Mouse (Mus musculus): ENCODE results near the gene Hkdc1. TPM values are rescaled to one million over a fixed set of nuclear protein-coding genes. Genes with fewer than 3 reads are reported as not detected.

The Hkdc1 gene
- polyA plus RNA-seq, 1 experiment from 2014 or later, result 0.18 TPM

DNA sequence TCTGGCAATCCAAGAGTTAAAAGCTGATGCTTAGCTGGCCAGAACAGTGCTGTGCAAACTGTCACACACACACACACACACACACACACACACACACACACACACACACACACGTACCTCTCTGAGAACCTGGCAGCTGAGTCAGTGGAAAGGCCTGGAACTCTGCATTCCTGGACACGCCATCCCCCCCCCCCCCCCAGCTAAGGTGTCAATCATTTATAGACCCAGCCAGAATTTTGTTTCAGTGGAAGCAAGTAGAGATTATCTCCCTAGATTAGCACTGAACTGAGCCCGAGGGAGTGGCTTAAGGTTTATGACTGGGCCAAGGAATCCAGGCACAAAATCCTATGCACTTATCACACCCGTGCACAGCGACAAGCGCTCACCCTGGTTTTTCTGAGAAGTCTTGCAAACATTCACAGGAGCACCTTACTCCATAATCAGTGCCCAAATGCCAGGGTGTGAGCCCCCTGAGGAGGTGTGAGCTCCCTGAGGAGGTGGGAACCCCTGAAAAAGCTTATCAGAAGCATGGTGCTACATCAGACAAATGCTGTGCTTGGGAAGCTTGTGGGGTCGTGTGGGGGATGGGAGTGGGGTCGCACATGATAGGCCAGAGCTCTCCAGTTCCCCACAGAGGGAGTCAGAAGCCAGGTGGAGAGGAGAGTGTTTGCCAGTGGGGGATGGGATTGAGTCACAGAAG is 9.2 kb downstream of the Hkdc1 start:
- Histone ChIP-seq H3K9me3 (ENCODE audit: control insufficient read depth, low read length) (no peaks in the 10 kb centered on the region), H3K27ac (replicated peaks in 1 of 2; ENCODE audit: control insufficient read depth in 1 of 2, insufficient read depth in 1 of 2, low read depth in 2 of 2, low read length in 2 of 2) (no peak overlapping the region), H3K9ac (ENCODE audit: low read length) (peak overlapping the region; percentile 10; the same call in 1 of the 2 replicates), H3K4me1 (ENCODE audit: control insufficient read depth in 2 of 2, insufficient read depth in 2 of 2, low read length in 2 of 2) (peaks cover 11 to 15% of the 10 kb centered on the region in 2 experiments), H3K4me2 (ENCODE audit: low read length) (no peak overlapping the region), H3K27me3 (ENCODE audit: control insufficient read depth, insufficient read depth, low read length) (peaks cover 6% of the 10 kb centered on the region; the same call in 1 of the 2 replicates), H3K36me3 (ENCODE audit: control insufficient read depth, insufficient read depth, low read length) (no peaks in the 10 kb centered on the region), H3K4me3 (ENCODE audit: control insufficient read depth in 1 of 2, insufficient read depth in 1 of 2, low read depth in 1 of 2, low read length in 2 of 2) (no peak overlapping the region)
- WGBS, result 2% methylated on average over 8 of the region's 8 CpGs
- ATAC-seq (ENCODE audit: insufficient number of reproducible peaks, insufficient read depth, low FRiP score, low read depth), result no peak

DNA sequence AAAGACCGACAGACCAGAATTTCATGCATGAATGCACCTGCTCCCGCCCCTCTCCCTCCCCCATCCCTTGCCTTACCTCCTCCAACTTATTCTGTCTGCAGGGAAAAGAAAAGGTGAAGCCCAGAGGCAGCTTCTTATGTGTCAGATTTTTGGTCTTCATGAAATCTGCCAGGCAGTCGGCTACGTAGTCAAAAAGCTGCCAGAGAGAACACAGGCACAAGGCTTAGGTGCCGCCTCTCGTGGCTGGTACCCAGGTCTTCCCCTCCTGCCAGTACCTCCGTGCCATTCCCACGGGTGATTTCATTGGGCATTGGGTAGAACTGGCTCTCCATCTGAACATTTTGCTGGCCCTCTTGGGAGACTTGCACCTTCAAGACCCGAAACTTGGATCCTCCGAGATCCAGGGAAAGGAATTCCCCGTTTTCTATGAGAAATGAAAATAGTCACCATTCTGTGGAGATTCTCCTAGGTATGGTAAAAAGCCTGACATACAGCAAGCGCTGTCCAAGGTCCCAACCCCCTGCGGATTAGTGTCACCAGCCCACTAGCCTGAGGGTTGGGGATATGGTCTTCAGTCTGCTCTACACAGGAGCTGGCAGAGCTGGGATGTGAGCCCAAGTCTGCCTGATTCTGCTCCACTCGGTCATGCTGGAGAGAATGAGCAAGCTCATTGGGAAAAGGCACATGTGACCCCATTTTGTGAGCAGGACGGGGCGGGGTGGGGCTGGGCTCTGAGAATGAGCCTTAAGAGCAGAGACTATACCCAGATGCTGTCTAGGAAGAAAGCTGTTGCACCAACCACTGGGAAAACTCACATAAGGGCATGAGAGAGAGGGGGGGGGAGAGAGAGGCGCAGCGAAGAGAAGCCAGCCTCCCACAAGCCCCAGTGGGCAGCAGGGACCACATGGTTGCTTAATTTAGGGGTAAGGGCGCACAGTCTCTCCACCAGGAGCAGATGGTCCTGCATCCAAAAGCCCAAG is 10.6 kb downstream of the Hkdc1 start:
- Histone ChIP-seq H3K4me1 (ENCODE audit: control insufficient read depth in 2 of 2, insufficient read depth in 2 of 2, low read length in 2 of 2) (peaks cover 11 to 15% of the 10 kb centered on the region in 2 experiments), H3K4me3 (ENCODE audit: control insufficient read depth in 1 of 2, insufficient read depth in 1 of 2, low read depth in 1 of 2, low read length in 2 of 2) (no peak overlapping the region), H3K27me3 (ENCODE audit: control insufficient read depth, insufficient read depth, low read length) (peaks cover 6% of the 10 kb centered on the region; the same call in 1 of the 2 replicates), H3K27ac (replicated peaks in 1 of 2; ENCODE audit: control insufficient read depth in 1 of 2, insufficient read depth in 1 of 2, low read depth in 2 of 2, low read length in 2 of 2) (no peak overlapping the region), H3K9ac (ENCODE audit: low read length) (no peak overlapping the region), H3K36me3 (ENCODE audit: control insufficient read depth, insufficient read depth, low read length) (no peaks in the 10 kb centered on the region), H3K4me2 (ENCODE audit: low read length) (no peak overlapping the region), H3K9me3 (ENCODE audit: control insufficient read depth, low read length) (no peaks in the 10 kb centered on the region)
- no peak for ATAC-seq (ENCODE audit: insufficient number of reproducible peaks, insufficient read depth, low FRiP score, low read depth)
- 66% methylated on average over 19 of the region's 19 CpGs for WGBS

GRCm38 (mm10) chr10:62410943-62411342 is 11.3 kb downstream of the Hkdc1 start:
- no peak overlapping the region for H3K4me3 ChIP-seq (ENCODE audit: control insufficient read depth in 1 of 2, insufficient read depth in 1 of 2, low read depth in 1 of 2, low read length in 2 of 2)
- no peak for ATAC-seq (ENCODE audit: insufficient number of reproducible peaks, insufficient read depth, low FRiP score, low read depth)
- H3K4me2 ChIP-seq (ENCODE audit: low read length), result no peak overlapping the region
- WGBS, result 11% methylated on average over 5 of the region's 5 CpGs
- H3K36me3 ChIP-seq (ENCODE audit: control insufficient read depth, insufficient read depth, low read length), result no peaks in the 10 kb centered on the region
- no peaks in the 10 kb centered on the region for H3K9me3 ChIP-seq (ENCODE audit: control insufficient read depth, low read length)
- H3K27ac ChIP-seq (replicated peaks in 1 of 2; ENCODE audit: control insufficient read depth in 1 of 2, insufficient read depth in 1 of 2, low read depth in 2 of 2, low read length in 2 of 2), result no peak overlapping the region
- H3K9ac ChIP-seq (ENCODE audit: low read length), result no peak overlapping the region
- H3K27me3 ChIP-seq (ENCODE audit: control insufficient read depth, insufficient read depth, low read length), result peaks cover 6% of the 10 kb centered on the region; the same call in 1 of the 2 replicates
- H3K4me1 ChIP-seq (ENCODE audit: control insufficient read depth in 2 of 2, insufficient read depth in 2 of 2, low read length in 2 of 2), result peaks cover 11 to 15% of the 10 kb centered on the region in 2 experiments

GRCm38 (mm10) chr10:62404901-62405300 is 17.4 kb downstream of the Hkdc1 start:
- Histone ChIP-seq H3K36me3 (ENCODE audit: control insufficient read depth, insufficient read depth, low read length) (no peaks in the 10 kb centered on the region), H3K4me2 (ENCODE audit: low read length) (peak overlapping the region; percentile 46), H3K9me3 (ENCODE audit: control insufficient read depth, low read length) (no peaks in the 10 kb centered on the region), H3K9ac (ENCODE audit: low read length) (no peak overlapping the region), H3K4me3 (ENCODE audit: control insufficient read depth in 1 of 2, insufficient read depth in 1 of 2, low read depth in 1 of 2, low read length in 2 of 2) (no peak overlapping the region), H3K4me1 (ENCODE audit: control insufficient read depth in 2 of 2, insufficient read depth in 2 of 2, low read length in 2 of 2) (no peaks in the 10 kb centered on the region), H3K27me3 (ENCODE audit: control insufficient read depth, insufficient read depth, low read length) (peaks cover 12% of the 10 kb centered on the region; the same call in 1 of the 2 replicates), H3K27ac (replicated peaks in 1 of 2; ENCODE audit: control insufficient read depth in 1 of 2, insufficient read depth in 1 of 2, low read depth in 2 of 2, low read length in 2 of 2) (no peak overlapping the region)
- WGBS, result 43% methylated on average over 14 of the region's 14 CpGs
- no peak for ATAC-seq (ENCODE audit: insufficient number of reproducible peaks, insufficient read depth, low FRiP score, low read depth)

- WGBS, result 78% methylated on average over 19 of the region's 19 CpGs
- H3K4me2 ChIP-seq (ENCODE audit: low read length), result no peak overlapping the region
- no peaks in the 10 kb centered on the region for H3K4me1 ChIP-seq (ENCODE audit: control insufficient read depth in 2 of 2, insufficient read depth in 2 of 2, low read length in 2 of 2)
- H3K27ac ChIP-seq (replicated peaks in 1 of 2; ENCODE audit: control insufficient read depth in 1 of 2, insufficient read depth in 1 of 2, low read depth in 2 of 2, low read length in 2 of 2), result no peak overlapping the region
- no peak overlapping the region for H3K9ac ChIP-seq (ENCODE audit: low read length)
- no peak for ATAC-seq (ENCODE audit: insufficient number of reproducible peaks, insufficient read depth, low FRiP score, low read depth)
- no peak overlapping the region for H3K4me3 ChIP-seq (ENCODE audit: control insufficient read depth in 1 of 2, insufficient read depth in 1 of 2, low read depth in 1 of 2, low read length in 2 of 2)
- H3K36me3 ChIP-seq (ENCODE audit: control insufficient read depth, insufficient read depth, low read length), result no peaks in the 10 kb centered on the region
- H3K9me3 ChIP-seq (ENCODE audit: control insufficient read depth, low read length), result no peaks in the 10 kb centered on the region
- 0 out of 2 replicates have a peak, but pooled peaks cover 6% of the 10 kb centered on the region for H3K27me3 ChIP-seq (ENCODE audit: control insufficient read depth, insufficient read depth, low read length)
These were observed 20.6 kb downstream of the Hkdc1 start for GRCm38 (mm10) chr10:62401641-62402111.

GRCm38 (mm10) chr10:62383011-62383410 is 39.3 kb downstream of the Hkdc1 start:
- Histone ChIP-seq H3K9ac (ENCODE audit: low read length) (no peak overlapping the region), H3K9me3 (ENCODE audit: control insufficient read depth, low read length) (no peaks in the 10 kb centered on the region), H3K4me2 (ENCODE audit: low read length) (no peak overlapping the region), H3K4me1 (ENCODE audit: control insufficient read depth in 2 of 2, insufficient read depth in 2 of 2, low read length in 2 of 2) (no peaks in the 10 kb centered on the region), H3K36me3 (ENCODE audit: control insufficient read depth, insufficient read depth, low read length) (no peaks in the 10 kb centered on the region), H3K4me3 (ENCODE audit: control insufficient read depth in 1 of 2, insufficient read depth in 1 of 2, low read depth in 1 of 2, low read length in 2 of 2) (no peak overlapping the region), H3K27me3 (ENCODE audit: control insufficient read depth, insufficient read depth, low read length) (no peaks in the 10 kb centered on the region), H3K27ac (replicated peaks in 1 of 2; ENCODE audit: control insufficient read depth in 1 of 2, insufficient read depth in 1 of 2, low read depth in 2 of 2, low read length in 2 of 2) (no peak overlapping the region)
- 76% methylated on average over 3 of the region's 3 CpGs for WGBS
- ATAC-seq (ENCODE audit: insufficient number of reproducible peaks, insufficient read depth, low FRiP score, low read depth), result no peak

- no peak overlapping the region for H3K9ac ChIP-seq (ENCODE audit: low read length)
- H3K36me3 ChIP-seq (ENCODE audit: control insufficient read depth, insufficient read depth, low read length), result no peaks in the 10 kb centered on the region
- H3K27me3 ChIP-seq (ENCODE audit: control insufficient read depth, insufficient read depth, low read length), result no peaks in the 10 kb centered on the region
- H3K4me3 ChIP-seq (ENCODE audit: control insufficient read depth in 1 of 2, insufficient read depth in 1 of 2, low read depth in 1 of 2, low read length in 2 of 2), result no peak overlapping the region
- no peaks in the 10 kb centered on the region for H3K4me1 ChIP-seq (ENCODE audit: control insufficient read depth in 2 of 2, insufficient read depth in 2 of 2, low read length in 2 of 2)
- H3K9me3 ChIP-seq (ENCODE audit: control insufficient read depth, low read length), result no peaks in the 10 kb centered on the region
- H3K27ac ChIP-seq (replicated peaks in 1 of 2; ENCODE audit: control insufficient read depth in 1 of 2, insufficient read depth in 1 of 2, low read depth in 2 of 2, low read length in 2 of 2), result no peak overlapping the region
- no peak overlapping the region for H3K4me2 ChIP-seq (ENCODE audit: low read length)
- ATAC-seq (ENCODE audit: insufficient number of reproducible peaks, insufficient read depth, low FRiP score, low read depth), result no peak
These were observed 41.4 kb downstream of the Hkdc1 start for GRCm38 (mm10) chr10:62380936-62381335.
